Mouse (Mus musculus) gastrocnemius, postnatal 10 days (tissue): ENCODE data around the gene Tmem254a. TPM values are rescaled to one million over a fixed set of nuclear protein-coding genes. Genes with fewer than 3 reads are reported as not detected.
"Not testable (repeated sequence)": the region's sequence is repeated elsewhere in the genome, so short reads cannot be mapped to it uniquely, and the experiment has no call there.

Source experiments
- DNase-seq: peaks from one replicate; pipeline ENCODE4 v3.0.0; 2021; ENCODE audit warnings: mixed read lengths
- long read RNA-seq, 2 experiments: library from polyadenylated mRNA; stranded (forward); transcript quantifications; one replicate each; pipeline ENCODE4 v2.0.0; 2021
- total RNA-seq, 2 experiments: library from RNA; stranded (reverse); gene quantifications; 2 replicates each; pipeline ENCODE4 v1.2.3; 2021

Gene Tmem254a
- 1 to 10 TPM; 2.5 to 3.1 TPM for total RNA-seq
- long read RNA-seq, experiment 1, transcript Tmem254a-204 (4 exons, 2,147 nt), result major isoform, 9 of 9 reads
- long read RNA-seq, experiment 1, partial matches to known transcripts, result 0 of 9 reads
- long read RNA-seq, experiment 1, other reads (novel, unspliced or antisense), result 0 of 9 reads
- long read RNA-seq, experiment 2, transcript Tmem254a-204 (4 exons, 2,147 nt), result major isoform, 11 of 11 reads
- long read RNA-seq, experiment 2, partial matches to known transcripts, result 0 of 11 reads
- long read RNA-seq, experiment 2, other reads (novel, unspliced or antisense), result 0 of 11 reads

DNA sequence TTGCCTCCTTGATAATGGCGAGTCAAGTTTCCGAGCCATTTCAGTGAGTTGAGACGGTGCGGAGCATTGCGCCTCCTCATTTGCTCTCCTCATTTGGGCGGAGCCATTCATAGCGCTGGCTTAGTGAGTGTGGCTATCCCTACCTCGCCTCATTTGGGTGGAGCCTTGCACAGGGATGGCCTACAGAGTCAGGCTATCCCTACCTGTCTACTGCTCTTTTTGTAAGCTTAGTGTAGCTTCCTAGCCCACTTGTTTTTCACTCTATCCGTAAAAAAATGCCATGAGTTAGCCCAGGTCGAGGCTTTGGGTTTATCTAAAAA is at the start of gene Tmem254a:
TSS of gene Tmem254a (minus strand) at position 111 of the 320 bp plus-strand sequence.
- DNase-seq, result not testable (repeated sequence)

DNA sequence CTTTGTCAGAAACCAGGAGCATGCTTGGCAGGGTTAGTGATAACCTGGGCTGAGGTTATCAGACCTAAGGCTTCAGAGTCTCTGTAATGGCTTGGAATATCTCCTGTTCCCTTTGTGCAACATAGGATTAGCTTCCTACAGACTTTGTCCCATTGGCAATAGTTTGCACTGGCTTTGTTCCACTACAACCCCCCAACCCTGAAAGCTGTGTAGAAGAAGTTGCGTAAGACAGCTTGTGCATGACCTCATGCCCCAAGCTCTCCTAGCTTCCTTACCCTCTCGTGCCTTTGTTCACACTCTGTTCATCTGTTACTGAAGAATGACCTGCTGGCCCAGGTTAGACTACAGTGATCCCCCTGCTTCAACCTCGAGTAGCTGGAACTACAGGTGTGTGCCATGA is 30.4 kb upstream of the Tmem254a start:
- DNase-seq, result not testable (repeated sequence)

DNA sequence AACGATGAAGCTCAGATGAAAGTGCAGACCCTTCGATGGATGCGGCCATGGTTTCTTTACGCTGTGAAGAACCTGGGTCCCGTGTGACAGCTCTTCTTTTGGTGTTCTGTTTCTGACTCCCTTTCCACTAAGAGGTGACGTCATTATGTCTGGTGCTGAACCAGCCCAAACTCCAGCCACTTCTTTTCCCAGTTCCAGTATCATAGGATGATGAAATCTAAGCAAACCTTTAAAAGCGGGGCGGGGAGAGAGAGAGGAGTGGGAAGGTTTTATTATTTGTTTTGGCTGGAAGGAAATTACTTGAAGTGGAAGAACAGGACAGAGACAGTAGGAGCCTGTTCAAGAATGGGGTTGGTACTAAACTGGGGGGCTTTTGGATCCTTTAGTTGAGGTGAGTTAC is 10.5 kb upstream of the Tmem254a start, which contains the start of gene Cphx1:
TSS of gene Cphx1 (plus strand) at position 301 of the 400 bp plus-strand sequence.
- not testable (repeated sequence) for DNase-seq

DNA sequence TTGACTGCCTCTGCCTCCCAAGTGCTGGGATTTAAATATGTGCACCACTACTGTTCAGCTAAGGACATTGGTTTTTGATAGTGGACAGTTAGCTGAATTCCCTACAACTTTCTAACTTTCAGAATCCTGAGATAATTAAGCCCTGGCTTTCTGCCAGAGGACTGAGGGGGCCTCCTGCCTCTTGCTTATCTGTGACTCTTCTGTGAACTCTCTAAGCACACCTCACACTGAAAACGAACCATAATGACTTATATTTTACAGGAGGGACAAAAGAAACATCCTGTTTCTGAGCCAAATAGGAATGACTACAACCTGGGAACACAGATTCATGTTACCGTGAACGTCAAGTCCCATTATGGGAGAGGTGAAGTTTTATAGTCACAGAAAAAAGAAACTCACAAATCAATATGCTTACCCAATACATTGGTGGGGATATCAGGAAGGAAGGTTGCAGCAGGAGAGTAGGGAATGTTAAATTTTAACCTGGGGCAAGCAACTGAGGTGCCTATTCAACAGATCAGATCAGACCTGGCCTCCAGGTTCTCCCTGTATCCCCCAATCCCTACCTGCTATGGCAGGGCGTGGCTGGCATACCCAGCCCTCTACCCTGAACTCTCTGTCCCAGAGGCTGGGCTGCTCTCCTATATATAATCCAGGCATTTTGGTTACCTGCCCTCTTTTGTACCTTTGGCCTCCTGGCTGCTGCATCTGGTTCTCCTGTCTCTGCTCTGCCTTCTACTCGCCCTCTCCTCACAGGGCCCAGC is 9.6 kb upstream of the Tmem254a start:
- not testable (repeated sequence) for DNase-seq

DNA sequence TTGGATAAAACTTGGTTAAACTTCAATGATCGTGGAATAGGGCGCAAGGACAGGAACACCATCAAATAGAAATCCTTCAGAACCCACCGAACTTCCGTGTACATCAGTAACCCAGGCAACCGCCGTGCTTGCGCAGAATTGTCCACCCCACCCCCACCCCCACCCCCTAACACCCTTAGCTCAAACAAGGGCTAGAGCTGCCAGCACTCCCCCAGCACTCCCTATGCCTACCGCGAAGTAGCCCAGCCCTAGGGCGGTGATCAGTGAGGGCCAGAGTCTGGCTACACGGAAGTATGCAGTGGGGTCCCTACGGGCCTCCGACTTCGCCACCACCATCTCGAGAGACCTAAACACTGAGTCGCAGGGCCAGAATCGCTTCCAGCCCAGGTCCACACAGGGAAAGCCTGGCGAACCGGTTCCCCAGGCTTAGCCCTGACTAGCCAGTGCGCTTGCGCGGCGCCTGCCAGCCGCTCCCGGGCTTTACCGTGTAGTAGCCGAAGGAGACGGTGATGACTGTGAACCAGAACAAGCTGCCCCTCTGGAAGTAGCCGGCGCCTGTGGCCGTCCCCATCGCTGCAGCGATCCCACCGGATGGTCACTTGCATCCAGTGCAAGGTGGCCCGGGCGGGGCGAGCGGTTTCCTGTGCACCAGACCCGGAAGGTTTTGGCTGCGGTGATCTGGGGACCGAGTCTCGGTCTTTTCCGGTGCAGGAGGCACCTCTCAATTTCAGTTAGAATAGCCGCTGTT is 484 bp downstream of the Tmem254a start:
- DNase-seq, result not testable (repeated sequence)

DNA sequence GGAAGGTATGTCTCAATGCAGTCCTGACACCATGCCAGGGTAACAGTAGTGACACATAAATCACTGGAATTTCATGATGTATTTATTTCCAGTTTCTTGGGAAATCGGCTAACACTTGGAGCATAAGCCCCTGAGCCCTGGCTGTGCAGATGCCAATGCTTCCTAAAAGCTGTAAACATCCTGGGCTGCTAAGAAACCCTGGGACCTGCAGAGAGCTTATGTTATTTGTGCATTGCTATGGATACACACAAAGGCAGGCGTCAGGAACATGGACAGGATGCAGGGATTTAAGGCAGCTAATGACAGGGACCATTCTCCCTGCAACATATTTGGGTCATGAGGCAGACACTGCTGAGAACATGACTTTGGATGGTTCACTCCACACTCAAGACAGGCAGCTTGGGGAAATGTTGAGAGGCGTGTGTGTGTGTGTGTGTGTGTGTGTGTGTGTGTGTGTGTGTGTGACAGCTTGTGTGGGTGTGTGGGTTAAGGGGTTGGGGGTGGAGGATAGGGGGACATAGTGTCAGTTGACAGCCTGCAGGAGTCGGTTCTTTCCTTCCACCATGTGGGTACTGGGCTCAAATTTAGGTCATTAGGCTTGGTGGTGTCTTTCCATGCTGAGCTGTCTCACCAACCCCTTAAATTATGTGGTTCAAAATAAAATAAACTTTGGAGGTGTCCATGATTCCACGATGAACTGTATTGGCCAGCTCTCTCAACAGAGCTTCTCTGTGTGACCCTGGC is 8.9 kb downstream of the Tmem254a start:
- DNase-seq, result not testable (repeated sequence)

DNA sequence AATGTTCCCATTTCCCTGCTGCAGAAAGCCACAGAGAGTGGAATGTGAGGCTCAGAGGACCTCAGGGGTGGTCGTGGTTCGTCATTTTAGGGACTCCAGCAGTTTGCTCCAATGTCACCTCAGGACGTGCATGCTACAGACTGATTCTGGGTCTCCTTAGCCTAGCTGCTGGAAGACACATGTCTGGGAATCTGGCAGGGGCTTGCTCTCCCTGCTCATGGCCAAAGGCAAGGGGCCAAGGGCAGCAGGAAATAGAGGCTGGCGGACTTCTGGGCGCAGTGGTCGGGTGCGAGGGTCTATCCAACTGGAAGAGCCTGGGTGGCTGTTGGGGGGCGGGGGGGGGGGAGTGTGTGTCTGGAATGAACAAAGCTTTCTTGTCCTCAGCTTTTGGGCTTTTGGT is 18.5 kb downstream of the Tmem254a start:
- DNase-seq, result not testable (repeated sequence)

DNA sequence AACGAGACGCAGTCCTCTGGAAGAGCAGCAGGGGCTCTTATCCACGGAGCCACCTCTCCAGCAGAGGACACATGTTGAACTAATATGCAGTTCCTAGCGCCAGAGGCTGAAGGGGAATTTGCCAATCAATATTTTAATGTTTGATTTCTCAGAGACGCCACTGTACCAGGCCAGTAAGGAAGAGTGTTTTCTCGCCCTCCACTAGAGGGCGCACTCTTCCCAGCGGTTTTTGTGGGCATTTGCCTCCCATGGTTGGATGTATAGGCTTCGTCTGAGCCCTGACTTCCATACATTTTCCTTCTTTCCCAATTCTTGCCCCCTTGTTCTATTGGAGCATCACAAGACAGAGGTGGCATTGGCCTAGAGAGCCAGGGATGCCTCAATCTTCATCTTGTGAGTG is 20.2 kb downstream of the Tmem254a start:
- not testable (repeated sequence) for DNase-seq

DNA sequence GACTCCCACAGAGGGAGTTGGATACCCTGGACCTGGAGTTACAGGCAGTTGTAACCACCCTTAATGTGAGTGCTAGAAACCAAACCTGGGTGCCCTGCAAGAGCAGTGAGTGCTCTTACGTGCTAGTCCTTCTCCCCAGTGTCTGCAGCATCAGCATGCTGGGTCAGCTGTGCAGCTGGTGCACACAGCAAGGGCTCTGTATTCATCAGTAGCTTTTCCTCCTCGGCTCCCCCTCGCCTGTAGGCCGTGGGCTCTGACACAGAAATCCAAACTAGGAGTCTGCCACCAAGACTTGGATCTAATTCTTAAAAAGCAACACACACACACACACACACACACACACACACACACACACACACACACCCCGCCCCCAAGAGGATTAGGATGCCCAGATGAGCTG is 22.2 kb downstream of the Tmem254a start:
- DNase-seq, result not testable (repeated sequence)

DNA sequence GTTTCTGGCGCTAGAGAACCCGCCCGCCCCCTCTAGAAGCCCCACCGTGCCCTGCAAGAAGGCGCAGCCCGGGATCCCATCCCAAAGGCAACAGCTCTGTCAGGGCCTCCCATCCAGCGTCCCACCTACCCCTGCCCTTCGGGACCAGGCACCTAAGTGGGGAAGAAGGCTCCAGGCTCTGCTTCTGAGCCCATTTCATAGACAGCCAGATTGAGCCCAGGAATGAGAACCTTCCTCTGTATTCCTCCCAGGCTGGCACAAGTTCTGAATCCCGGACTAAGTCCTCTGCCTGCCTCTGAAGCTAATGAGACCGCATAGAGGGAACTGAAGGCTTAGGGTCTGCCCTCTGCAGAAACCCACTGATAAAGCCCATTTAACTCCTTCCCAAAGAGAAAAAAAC is 24.5 kb downstream of the Tmem254a start, which contains the start of gene Plac9a:
TSS of gene Plac9a (minus strand) at position 101 of the 400 bp plus-strand sequence.
- DNase-seq, result not testable (repeated sequence)

DNA sequence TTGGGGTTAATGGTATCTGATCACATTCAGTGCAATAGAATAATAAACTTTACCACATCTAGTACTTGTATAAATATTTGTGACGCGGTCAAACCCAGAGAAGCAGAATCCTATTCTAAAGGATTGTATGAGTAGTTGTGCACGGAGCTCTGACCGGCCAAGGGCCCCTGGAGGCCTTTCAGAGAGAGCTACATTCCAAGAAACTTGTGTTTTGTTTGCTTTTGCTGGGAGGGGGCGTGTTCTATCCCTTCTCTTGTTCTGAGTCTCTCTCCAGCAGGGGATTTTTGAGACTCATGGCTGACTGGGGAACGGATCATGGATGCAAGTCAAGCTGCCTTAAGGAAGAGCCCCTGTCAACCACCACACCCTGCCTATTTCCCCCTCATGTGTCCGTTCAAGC is 31.8 kb downstream of the Tmem254a start:
- not testable (repeated sequence) for DNase-seq

DNA sequence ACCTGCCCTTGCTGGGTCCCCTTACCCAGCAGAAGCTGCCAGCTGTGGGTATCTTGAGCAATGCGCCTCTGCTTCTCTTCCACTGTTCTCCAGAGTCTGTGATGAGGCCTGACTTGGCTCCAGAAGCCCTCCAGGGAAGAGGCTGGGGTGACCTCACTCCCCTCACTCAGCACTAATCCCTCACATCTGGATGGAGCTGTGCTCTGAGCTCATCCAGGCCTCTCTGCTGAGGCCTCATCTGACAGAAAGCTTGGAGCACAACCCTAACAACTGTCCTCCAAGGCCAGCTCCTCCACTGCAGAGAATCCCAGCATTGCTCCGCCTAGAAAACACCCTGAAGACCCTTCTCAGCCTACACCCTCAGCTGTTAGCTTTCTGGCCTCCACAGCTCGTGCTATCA is 32.9 kb downstream of the Tmem254a start:
- not testable (repeated sequence) for DNase-seq

DNA sequence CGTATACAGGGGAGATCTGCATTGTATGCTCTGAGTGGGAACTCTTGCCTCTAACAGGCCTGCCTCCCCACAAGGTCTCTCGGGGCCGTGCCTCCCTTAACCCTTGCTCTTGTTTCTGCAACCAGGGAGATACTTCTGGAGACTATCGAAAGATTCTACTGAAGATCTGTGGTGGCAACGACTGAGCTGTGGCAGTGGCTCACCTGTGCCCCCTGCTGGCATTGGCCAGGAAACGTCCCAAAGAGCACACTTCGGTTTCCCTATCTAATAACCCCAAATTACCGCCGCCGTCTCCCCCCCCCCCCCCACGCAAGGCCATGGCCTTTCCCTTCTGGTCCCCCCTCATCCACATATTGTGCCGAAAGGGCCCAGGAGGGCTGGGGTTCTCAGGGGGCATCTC is 41.6 kb downstream of the Tmem254a start:
- DNase-seq, result not testable (repeated sequence)

DNA sequence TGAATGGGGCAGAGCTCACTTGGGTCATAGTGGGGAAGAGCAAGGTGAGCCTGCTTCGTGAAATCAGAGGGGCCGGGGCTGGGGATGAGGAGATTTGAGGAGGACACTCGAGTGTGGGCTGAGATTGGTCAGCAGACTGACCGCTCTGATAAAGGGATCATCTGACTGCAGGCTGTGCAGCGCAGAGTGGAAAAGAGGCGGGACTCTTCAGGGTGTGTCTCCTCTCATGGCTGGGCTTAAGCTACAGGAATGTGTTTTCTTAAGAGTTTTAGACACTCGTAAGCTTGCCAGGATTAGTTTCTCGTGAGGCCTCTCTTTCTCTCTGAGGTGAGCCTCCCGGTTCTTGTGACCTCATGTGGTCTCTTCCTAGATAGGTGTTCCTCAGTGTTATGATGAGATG is 45.7 kb downstream of the Tmem254a start:
- not testable (repeated sequence) for DNase-seq

DNA sequence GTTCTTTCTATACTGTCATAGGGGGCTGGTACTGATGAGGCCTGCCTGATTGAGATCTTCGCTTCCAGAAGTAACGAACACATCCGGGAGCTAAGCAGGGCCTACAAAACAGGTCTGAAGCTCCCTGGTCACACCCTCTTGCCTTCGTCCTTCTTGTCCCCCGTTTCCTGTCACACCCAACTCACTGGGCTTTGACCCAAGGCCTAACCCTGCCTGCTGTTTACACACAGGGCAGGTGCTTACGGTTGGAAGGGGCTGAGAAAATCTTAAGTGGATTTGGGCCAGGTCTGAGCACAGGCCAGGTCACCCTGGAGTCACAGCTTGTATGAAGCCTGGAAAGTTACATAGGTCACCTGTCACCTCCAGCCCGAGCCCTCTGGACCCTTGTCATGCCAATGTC is 50.8 kb downstream of the Tmem254a start:
- DNase-seq, result not testable (repeated sequence)

Other genes starting within 250 kb of the Tmem254a start
- gene Ppif, start 233.5 kb downstream of the Tmem254a start, total RNA-seq, result 10 to 100 TPM; 35.7 to 39.2 TPM
- 10 to 100 TPM; 65.9 to 66.6 TPM for gene Zcchc24, start 158.6 kb downstream of the Tmem254a start, total RNA-seq
- gene Anxa11, start 85.5 kb downstream of the Tmem254a start, total RNA-seq, result 10 to 100 TPM; 95.6 to 97.7 TPM
- gene Plac9a, start 24.6 kb downstream of the Tmem254a start, total RNA-seq, result 1 to 10 TPM; 2.5 to 6.4 TPM
- not detected for gene Cphx1, start 10.6 kb upstream of the Tmem254a start, total RNA-seq
- gene Duxbl1, start 50.9 kb upstream of the Tmem254a start, total RNA-seq, result under 1 TPM; 0.52 to 0.75 TPM
- 10 to 100 TPM; 22.1 to 34.3 TPM for gene Gm9780, start 115.0 kb upstream of the Tmem254a start, total RNA-seq
- 10 to 100 TPM; 17.5 to 18.6 TPM for gene Tmem254c, start 139.7 kb upstream of the Tmem254a start, total RNA-seq
- gene Cphx2, start 153.8 kb upstream of the Tmem254a start, total RNA-seq, result not detected
- not detected for gene Cphx3, start 154.6 kb upstream of the Tmem254a start, total RNA-seq
- gene Duxbl2, start 190.7 kb upstream of the Tmem254a start, total RNA-seq, result 1 to 10 TPM; 2.1 to 2.2 TPM